Mouse (Mus musculus) right cerebral cortex, postnatal 36 days (tissue): Measurements from ENCODE around the gene Msgn1.

Experiments used
- DNase-seq, 2 experiments: peaks; one replicate each; pipeline ENCODE4 v3.0.0; 2022; ENCODE audit warnings: low spot score in 2 of 2, mixed read lengths in 1 of 2

The Msgn1 gene

DNA sequence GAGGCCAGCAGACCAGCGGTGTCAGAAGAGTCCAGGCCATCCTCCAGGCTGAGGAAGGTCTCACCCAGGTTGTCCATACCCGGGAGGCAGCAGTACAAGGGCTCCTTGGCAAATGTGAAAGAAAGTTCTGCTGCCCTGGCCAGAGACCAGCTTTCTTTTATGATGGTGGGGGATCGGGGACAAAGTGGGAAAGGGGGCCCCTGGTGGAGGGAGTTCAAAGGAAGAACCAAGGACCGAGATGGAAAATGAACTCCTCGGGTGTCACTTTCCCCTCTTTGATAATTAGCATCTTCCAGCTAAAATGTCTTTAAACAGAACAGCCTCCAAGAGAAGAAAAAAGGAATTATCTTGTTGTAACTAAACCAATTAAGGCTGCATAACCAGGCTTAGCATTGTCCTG is at the start of gene Msgn1:
TSS of gene Msgn1 (minus strand) at position 101 of the 400 bp plus-strand sequence.
- DNase-seq: no peak

DNA sequence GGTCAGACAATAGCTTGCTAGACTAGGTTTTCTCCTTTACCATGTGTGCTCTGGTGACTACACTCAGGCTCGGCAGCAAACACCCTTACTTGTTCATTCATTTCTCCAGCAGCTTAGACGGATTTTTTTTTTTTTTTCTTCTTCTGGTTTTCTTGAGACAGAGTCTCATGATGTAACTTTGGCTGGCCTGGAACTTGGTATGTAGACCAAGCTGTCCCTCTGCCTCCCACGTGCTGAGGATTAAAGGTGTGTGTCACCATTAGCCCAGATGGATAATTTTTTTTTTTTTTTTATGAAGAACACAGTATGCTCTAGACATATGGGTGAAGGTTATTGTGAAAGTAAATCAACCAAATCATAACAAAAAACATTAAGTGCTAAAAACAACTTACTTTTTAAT is 41.5 kb upstream of the Msgn1 start:
- no peak for DNase-seq

DNA sequence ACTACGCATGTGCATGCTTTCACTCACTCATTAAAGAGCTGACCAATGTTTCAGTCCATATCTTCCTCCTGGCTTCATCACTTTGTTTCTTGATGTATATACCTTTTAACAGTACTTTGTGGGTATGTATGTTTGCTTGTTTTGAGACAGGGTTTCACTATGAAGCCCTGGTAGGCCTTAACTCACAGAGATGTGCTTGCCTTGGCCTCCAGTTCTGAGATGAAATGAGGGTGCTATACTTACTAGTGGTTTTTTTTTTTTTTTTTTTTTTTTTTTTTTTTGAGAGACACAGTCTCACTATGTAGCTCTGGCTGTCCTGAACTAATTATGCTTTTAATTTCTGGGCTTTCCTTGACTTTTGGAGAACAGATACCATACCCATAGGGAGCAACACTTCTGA is 38.7 kb upstream of the Msgn1 start:
- no peak for DNase-seq

DNA sequence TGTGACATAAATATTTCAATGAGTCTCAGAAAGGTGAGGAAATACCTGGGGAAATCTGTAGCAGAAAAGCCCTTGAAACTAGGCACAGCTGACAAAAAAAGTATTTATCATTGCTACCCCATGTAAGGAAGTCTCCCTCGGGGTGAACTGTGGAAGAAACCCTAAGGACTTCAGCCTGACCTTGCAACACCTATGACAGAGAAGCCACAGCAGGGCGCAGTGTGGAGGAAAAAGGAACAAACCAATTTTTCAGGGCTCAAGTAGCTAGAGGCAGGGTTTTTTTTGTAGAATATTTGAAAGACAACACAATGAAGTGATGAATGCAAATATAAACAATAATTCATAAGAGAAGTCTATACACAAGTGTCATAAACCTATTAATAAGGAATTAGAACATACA is 27.2 kb upstream of the Msgn1 start:
- DNase-seq: no peak

DNA sequence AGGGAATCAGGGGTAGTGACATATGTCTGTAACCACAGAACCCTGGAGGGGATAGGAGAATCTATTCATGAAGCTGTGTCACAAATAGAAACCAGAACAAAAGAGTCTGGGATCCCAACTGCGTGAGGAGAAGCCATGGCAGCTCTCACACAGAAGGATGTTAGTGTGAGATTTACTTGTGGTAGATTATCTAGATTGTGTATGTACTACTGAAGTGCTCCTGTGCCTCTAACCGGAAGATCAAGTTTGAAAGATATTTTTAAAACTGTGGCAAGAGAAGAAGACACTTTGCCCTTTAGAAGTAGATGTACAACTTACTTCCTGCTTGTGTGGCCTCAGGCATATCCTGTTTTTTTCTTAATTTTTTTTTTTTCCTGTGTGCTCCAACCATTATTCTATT is 21.5 kb upstream of the Msgn1 start:
- DNase-seq: no peak

DNA sequence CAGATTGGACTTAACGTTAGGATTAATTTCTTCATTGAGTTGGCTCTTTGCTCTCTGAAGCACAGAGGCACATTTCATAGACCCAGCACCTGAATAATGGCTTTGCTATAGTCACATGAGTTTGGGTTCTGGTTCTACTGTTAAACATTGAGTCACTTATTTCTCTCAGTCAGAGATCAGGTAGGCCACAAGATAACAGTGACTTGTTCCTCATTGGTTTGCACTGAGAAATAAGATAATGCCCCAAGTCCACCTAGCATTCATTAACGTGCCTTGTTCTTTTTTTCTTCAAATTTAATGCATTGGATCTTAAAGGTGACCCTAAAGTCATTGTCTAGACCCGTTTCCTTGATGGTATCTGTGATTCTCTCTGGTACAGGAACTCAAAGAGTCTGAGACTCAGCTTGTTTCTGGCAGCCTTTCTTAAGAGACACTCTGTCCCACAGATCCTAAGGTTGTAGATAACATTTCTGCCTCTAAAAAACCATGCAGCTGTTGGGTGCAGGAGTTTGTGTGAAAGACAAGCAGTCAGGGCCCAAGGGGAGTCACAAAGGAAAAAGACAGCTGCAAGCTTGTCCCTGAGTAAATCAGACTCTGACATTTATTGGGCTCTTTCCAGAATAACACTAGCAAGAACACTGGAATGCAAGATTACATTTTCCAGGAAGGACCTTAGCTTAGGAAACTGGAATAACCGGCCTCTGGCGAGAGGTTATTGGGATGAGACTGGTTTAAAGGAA is 17.9 kb upstream of the Msgn1 start:
- DNase-seq: no peak

DNA sequence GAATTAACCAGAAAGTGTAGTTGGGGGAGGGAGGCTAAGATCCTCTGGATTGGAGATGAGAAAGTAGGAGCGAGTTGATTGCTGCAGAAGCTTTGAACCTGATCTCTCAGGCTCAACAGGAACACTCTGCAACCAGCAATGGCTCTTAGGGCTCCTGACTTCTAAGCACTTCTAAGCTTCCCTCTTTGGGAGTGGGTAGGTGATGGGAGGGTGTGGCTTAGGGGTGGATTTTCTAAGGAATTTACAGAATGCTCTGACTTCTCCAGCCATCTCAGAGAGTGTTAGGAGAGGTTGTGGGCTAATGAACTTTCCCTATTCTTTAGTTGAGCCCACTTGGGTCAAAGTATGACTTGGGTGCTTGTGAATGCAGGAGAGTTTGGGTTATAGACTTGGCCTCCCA is 17.4 kb upstream of the Msgn1 start:
- no peak for DNase-seq

DNA sequence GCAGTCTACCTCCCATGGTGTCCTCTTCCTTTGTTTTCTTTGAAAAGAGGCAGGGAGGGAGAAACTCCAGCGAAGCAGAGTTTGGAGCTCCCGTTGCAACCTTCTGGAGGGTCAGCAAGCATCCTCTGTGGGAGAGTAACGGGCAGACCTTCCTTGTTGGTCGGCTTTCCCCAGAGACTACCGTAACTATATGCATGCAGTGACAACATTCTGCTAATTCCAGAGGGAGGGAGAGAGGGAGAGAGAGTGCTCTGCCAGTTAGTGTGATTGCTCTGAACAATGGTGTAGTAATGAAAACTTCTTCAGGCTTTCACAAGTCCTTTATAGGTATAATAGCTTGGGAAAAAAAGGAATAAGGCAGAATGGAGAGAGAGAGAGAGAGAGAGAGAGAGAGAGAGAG is 15.9 kb upstream of the Msgn1 start:
- DNase-seq: no peak

DNA sequence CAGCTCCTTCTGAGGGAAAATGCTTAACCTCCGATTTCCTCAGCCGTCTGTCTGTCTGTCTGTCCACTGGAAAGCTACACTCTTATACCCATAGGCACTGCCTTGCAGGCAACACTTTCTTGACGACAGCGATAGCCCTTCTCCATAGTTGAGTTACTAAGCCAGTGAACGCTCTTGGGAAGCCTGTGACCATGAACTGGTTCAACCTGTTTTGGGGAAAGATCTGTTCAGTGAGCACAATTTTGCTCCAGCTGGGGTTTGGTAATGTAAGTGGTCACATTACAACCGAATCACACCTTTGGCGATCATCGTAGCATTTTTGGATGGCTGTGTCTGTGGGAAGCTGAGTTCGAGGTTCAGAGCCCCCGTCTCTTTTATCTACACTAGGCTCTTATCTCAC is 14.3 kb upstream of the Msgn1 start:
- DNase-seq: no peak

DNA sequence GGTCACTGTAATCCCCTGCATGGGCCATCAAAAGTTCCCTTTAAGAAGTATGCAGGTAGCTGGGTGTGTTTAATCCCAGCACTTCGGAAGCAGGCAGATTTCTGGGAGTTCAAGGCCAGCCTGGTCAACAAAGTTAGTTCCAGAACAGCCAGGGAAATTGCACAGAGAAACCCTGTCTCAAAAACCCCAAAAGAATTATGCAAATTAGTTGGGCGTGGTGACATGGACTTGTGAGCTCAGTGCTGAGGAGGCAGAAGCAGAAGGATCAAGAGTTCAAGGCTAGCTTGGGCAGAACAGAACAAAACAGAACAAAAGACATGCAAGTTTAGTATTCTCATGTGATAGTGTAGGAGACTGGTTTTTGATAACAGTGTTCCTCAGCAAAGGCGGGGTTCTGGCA is 13.8 kb upstream of the Msgn1 start:
- DNase-seq: no peak

DNA sequence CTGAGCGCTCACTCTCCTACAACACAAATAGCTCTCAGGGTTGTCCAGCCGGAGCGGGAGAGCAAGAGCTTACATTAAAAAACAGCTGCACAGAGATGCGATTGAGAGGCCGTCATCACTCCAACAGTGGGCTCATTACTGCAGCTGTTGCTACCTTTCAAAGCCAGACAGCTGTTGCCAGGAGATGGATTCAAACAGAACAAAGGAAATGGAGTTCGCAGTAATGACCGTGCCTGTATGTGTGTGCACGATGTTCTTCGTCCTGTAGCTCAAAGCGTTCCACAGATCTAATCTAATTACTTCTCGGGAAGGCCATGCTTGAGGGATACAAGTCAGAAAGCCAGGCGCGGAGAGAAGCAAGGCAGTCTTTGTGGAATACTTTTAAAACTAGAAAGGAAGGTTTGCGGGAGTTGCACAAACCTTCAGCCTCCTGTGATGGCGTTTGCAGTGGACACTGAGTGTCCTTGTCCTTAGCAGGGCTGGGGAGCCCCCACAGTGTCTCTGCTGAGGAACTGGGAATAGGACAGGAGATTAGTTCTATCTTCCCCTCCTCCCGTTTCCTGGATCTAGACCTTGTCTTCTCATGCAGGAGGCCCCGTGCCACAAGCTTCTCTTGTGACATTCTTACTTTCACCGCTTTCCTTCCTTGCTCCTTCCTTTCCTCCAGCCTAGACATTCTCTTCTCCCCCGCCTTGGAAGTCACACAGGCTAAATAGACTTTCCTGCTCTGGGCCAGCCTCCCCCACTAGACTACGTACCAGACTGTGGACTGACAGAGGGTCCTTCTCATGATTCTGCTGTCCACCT is 13.0 kb upstream of the Msgn1 start:
- DNase-seq: no peak

DNA sequence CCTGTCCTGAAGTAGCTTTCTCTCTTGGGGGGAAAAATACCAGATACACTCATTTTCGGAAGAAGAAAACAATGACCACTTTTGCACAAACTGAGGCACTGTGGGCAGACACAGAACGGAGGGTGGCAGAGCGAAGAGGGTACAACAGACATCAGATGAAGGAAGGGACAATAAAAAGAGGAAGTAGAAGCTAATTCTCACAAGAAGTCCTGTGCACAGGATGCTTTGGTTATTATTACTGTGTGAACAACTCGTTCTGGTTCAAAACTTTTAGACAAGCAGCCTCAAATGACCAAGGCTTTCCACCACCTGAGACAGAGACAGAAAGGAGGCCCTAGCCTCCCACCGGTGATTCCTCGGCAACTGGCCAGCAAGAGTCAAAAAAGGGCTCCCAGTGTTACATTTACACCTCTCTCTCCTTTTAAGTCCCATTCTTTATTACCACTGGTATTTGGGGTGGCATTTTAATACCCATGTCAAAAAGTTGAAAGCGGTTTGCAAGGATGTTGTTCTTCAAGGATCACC is 9.0 kb upstream of the Msgn1 start:
- no peak for DNase-seq

DNA sequence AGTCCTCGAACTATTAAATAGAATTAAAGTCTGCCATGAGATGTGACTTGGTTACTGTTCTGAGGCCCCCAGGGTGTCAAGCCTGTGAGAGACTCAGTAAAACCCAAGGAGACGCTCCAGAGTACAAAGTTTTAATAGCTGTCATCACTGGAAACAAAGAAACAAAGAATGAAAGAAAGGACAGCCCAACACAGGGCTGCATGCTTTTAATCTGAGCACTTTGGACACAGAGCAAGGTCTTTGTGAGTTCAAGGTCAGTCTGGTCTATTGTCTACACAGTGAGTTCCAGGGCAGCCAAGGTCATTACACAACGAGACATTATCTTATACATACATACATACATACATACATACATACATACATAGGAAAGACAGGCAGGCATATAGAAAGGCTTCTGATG is 7.7 kb upstream of the Msgn1 start:
- no peak for DNase-seq

DNA sequence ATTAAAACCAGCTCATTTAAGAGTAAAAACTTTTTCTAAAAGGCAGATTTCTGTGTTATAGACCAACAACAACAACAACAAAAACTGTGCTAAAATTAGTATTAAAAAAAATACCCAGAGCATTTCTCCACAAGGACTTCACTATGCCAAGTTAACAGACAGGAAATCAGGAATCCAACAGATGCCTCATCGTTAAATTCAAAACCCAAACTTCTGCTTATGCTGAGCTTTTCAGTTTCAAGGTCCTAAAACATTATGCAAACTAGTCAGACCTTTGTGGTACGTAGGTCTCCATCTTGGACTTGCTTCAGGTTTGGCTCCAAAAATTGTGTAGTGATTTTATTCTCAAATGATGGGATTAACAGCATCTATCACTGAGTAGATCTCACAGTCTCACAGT is 6.8 kb upstream of the Msgn1 start:
- DNase-seq: no peak

DNA sequence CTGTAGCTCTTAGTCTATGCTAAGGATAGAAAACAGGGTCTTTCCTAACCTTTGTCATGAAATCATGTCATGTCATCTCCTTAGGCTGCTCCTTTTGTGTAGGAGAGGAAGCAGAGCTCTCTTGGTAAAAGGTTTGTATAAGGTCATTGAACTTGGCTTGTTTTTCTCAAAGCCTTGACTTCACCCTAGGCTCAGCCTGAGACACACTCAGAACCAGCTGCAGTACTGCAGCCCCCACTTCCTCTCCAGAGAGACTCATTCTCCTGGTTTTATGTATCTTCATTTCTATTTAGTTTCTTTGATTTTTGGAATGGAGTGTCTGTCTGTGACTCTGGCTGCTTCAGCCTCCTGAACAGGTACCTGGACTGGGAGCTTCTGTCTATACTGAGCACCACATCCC is 6.0 kb upstream of the Msgn1 start:
- DNase-seq: no peak

DNA sequence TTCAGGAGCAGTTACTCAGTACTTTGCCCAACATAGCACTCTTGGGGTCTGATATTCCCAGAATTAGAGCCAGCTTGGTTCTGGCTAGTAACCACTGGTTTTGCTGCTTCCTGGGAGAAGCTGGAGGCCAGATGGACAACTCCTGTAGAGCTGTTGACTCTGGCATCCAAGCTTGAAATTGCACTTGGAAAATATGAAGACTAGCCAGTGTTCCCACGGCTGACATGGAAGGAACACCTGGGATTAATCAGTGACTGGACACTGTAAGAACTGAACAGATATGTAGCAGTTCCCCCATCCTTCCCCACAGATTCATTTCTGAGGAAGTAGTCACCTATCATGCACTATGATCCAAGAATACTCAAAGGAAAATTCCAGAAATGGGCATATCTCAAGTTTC is 4.1 kb upstream of the Msgn1 start:
- no peak for DNase-seq

DNA sequence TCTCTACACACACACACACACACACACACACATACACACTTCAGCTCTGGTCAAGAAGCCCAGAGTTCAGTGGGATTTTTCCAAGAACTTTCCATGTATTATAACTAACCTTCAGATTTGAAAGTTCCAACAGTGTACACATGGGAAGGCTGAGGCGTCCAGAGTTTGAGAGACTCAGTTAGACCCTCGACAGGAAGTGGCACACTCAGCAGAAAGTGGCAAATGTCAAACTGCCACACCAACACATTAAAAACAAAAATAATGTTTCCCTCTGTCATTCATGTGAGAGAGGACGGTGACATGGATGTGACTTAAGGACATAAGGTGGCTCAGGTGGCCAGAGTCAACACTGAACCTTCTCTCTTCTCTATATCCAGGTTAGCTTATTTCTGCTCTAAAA is 1.6 kb upstream of the Msgn1 start:
- DNase-seq: no peak

DNA sequence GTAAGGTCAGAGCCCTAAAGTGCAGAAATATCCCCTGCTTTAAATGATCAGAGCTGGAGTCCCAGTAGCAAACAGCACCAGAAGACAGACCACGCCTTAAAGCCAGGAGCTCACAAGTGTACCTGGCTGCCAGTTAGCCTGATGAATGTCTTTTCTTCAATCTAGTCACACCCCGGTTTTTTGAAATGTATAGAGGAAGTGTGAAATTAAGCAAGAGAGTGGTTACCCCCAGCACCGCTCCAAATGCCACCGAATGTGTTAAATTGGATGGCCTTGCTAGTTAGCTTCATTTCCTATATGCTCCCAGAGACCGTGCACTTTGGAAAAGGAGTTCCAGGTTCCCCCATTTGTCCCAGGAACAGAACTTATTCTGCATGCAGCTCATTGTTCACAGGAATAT is 864 bp upstream of the Msgn1 start:
- DNase-seq: no peak

DNA sequence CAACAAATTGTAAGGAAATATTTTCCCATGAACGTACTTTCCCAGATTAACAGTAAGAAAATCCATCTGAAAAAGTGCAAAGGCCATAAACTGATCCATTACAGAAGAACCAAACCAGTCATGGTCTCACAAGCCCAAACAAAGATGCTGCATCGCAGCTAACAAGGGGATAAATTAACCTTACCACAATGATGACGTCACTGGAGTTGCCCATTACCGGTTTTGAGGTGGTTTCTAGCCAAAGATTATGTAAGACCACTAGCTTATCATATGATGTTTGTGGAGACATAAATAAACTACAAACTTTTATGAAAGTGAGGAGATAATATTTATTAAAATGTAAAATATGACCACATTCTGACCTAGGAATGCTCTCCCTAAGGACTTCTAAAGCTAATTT is 2.5 kb downstream of the Msgn1 start:
- DNase-seq: no peak

DNA sequence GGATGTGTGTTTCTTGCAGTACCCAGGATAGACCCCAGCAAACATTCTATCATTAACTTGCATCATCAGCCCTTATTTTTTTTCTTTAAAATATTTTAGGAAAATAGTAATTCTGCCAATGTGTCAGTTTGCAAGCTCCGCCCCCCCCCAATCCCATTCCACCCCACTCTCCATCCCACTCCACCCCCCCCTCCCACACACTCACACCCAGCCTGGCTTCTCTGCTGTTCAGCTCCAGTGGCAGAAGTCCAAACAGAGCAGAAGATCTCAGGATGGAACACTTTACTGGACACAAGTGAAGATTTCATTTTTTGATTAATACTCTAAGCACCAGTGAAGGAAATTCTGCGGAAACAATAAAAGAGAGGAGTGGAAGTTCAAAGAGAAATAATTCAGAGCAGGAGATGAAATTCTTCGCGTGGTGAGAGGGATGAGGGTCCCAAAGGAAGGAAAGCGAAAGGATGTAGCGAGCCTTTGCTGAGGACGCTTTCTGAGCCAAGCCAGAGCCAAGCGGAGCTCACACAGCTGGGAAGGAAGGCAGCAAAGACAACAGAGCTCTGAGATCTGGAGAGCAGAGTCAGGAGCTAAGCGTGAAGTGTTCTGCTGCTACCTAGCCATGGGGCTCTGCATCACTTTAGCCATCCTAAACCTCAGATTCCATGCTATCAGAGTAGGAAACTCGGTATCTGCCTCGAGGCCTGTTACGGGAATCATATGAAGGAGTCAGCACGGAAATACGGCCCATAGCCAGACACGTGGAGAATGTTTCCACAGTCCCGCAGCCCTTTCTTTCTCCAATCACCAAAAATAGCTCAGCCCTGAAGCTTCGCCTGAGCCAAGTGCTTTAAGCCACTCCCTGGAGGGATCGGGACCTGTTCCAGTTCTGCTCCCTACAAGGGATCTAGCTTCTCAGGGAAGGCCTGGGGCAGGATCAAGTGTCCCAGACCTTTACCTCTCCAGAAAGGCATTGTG is 4.8 kb downstream of the Msgn1 start:
- no peak for DNase-seq

DNA sequence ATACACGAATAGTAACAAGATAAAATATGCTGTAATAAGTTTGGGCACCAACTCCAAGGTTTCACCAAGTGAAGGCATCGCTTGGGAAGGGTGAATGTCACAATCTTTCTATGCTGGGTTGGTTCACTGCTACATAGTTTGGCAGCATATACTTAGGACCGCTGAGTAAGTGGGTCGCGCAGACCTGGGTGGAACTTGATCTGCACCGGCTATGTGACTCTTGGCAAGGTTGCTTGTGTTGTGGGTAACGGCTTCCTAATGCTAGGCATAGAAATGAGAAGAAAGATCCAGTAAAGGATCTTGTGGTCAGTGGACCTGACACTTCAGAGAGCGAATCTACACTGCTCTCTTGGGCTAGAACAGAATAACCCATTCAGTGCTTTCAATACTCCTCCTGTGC is 6.3 kb downstream of the Msgn1 start:
- no peak for DNase-seq

DNA sequence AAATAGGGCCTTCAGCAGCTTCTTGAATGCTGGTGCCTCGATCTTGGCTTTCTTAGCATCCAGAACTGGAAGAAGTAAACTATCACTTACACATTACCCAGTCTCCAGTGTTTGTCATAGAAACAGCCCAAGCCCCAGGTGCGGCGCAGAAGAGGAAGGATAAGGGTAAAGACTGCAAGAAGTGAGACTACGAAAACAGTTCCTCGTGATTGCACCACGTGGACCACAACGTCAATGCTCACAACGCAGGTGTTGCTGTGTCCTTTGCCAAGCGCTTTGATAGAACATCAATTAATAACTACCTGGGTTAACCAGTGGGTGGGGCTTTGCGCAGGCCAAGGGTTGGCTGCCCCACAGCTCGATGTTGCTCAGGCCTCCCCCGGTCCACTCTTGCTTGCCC is 8.1 kb downstream of the Msgn1 start:
- no peak for DNase-seq
